Mouse (Mus musculus): ENCODE measurements around the gene Pgm2l1.

- TF ChIP-seq POLR2A (IDR thresholded peaks at IDR 0.05; ENCODE audit: control insufficient read depth, low read depth, low read length) (no peak), CTCF (IDR thresholded peaks at IDR 0.05; ENCODE audit: control insufficient read depth, insufficient read depth, insufficient replicate concordance, low read depth, low read length) (no peak)
Measured at GRCm38 (mm10) chr7:100323721-100324120, 96.5 kb downstream of the Pgm2l1 start.

Measured in testis, adult 2 months (tissue).